Mouse (Mus musculus) layer of hippocampus, adult 8-10 months (tissue): ENCODE results near the gene Serpina12. TPM values are rescaled to one million over a fixed set of nuclear protein-coding genes. Genes with fewer than 3 reads are reported as not detected.

ENCODE experiments used
- DNase-seq, 2 experiments: peaks; one replicate each; pipeline ENCODE4 v3.0.0; 2022; ENCODE audit warnings: low spot score in 2 of 2
- total RNA-seq, 4 experiments: library from RNA; stranded (reverse); gene quantifications; 2 replicates each; pipeline ENCODE4 v1.2.4; 2022

Gene Serpina12
- total RNA-seq = not detected

DNA sequence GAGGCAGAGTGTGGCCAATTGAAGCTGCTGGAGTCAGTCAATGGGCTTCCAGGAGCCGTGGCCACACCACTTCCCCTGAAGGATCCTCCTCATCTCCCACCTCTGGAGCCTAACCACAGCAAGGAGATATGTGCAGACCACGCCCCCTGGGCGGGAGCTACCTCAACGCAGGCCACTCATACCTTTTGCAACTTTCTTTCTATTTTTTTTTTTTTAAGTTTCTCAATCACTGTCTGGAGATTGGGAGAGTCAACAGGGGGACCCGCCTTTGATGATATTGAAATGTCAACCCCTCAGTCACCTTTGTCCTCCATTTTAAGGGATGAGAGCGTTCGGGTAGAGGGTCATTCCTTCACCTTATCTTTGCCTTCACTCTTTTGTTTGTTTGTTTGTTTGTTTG, at the start of gene Serpina12:
TSS of gene Serpina12 (minus strand) at position 101 of the 400 bp plus-strand sequence.
- DNase-seq = no peak

DNA sequence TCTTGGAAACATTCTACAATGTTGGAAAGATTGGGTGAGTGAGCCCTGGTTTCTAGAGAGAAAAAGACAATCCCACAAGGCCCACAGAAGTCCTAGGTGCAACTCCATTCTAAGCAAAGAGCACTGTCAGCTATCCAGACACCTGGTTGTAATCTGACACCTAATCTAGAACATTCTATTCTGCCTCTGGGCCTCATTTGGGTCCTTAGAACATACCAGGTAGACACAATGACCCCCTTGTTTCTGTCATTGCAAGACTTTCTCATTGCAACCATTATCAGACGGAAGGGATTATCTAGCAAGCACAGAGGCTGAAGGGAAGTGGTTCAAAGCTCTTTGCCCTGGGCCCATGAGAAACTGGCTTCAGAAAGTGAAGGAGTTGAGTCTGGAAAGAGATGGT, 47.1 kb upstream of the Serpina12 start:
- DNase-seq = no peak

DNA sequence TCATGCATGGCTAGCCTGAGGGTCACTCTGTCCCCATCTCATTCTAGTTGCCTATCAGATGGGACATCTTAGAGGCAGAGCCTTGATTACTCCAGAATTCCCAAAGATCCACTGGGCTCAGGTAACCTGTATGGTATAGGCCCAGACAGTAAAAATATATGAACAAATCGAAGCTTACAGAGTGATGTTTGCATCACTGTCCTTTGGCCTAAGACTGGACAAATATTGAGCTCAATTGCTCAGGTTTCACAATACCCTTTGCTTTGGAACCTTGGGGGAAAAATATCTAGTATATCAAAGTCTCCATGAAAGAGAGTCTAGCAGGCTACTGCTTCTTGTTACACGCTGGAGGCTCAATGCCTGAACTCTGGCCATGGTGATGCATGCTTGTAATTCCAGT, 45.9 kb upstream of the Serpina12 start:
- DNase-seq = no peak

DNA sequence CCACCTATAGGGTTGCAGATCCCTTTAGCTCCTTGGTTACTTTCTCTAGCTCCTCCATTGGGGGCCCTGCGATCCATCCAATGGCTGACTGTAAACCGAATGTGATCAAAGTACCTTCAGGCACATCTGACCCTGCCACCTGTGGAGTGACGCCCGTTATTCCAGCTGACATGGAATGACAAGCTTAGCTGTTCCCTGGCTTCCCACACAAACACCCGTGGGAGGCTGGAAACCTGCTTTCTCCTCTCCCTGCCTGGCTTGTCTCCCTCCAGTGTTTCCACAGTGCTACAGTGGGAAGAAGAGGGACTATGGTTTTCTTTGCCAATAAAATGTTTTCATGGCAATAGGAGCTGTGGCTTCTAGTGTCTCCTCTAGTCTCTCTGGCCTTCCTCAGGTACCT, 28.0 kb upstream of the Serpina12 start:
- peak; percentile 48 to 53 for DNase-seq

DNA sequence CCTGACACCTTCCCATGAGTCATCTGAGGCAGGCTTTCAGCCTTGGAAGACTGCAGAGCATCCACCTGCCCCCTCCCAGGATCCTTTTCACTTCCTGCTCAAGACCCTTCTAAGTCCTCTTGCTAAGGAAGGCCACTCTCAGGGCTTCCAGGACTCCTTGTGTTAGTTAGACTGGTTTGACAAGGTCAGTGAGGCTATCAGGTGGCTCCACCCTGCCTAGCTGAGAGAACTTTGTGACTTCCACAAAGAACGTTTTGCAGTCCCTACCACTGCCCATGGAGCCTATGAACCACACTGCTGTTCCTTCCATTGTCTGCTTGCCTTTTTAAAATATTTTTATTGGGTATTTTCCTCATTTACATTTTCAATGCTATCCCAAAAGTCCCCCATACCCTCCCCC, 27.5 kb upstream of the Serpina12 start:
- no peak for DNase-seq

DNA sequence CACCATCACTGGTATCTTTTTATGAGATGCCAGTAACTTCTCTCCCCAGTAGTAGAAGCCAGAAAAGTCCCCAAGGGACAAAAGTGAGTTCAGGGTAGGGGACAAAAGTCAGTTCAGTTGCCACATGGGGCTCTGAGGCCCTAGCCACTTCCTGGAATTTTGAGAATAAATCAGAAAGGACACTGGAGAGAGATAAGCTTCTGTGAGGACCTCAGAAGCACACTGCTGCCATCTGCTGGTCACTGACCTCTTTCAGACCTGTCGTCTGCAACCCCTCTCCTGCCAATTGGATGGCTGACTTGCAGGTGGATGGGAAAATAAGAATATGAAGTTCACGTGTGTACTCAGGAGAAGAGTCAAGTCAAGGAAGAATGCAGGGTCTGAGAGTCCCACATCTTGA, 25.4 kb upstream of the Serpina12 start:
- peak; percentile 66 to 86 for DNase-seq

DNA sequence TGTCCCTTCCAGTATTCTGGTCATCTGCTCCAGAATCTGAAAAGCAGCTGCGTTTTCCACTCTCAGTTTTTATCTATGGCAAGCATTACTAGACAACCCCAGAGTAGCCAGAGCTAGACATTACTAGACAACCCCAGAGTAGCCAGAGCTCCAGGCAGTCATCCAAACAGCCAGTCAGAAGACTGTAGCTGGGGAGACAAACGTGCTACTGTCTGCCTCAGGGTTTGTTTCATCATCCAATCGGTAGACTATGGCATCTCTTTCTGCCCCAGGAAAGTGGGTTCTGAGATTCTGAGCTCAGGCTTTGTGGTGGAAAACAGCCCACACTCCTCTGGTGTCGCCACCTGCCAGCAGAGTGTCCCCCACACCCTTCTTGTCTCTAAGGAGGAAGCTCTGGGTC, 23.3 kb upstream of the Serpina12 start:
- DNase-seq = peak; percentile 69 to 75

DNA sequence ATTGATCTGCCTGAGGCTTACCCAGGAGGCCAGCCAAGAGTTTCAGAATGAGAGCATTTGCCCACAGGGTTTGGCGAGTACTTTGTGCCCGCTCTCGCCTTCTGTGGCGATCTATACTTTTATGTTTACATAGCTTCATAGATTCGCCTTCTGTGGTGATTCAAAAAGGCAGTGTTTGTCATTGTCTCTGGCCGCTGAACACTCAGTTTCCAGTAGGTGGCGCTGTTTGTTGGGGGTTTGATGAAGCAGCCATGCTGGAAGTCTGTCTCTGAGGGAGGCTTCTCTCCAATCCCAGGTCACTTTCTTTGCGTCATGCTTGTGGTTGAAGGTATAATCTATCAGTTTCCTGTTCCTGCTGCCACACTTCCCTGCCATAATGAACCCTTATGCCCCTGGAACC, 22.0 kb upstream of the Serpina12 start:
- peak in 1 of 2 experiments; percentile 54 for DNase-seq

DNA sequence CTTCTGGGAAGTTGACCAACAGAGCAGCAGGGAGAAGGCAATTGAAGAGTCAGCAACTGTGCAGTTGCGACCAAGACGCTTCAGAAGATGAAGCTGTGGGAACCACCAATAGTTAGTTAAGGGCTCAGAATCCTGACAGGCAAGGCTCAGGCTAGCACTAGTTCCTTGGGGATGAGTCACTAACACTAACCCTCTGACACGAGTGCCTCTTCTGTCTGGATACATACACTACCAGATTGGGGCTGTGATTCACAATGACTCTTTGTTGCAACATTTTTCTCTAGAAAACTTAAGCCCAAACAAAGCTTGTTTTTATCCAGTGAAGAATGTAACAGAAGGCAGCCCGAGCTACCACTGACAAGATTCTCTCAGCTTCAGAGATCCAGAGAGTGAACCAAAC, 20.8 kb upstream of the Serpina12 start:
- no peak for DNase-seq

DNA sequence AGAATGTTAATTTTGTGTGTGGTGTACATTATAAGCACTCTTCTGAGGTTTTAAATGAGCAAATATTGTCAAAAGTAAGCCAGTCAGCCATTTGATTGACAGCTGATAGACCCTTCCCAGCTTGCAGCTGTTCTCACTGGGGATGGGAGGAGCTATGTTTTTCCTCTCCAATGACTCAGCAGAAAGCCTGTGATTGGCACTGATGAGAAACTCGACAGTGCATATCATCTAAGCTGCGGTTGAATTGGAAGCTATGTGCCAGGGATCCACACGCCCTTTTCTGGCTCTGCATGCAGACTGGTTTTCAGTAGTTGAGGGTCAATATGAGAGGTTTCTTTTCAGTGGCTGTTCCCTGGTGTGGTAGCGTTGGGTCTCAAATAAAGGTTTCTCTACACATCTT, 20.3 kb upstream of the Serpina12 start:
- DNase-seq = peak in 1 of 2 experiments; percentile 15

DNA sequence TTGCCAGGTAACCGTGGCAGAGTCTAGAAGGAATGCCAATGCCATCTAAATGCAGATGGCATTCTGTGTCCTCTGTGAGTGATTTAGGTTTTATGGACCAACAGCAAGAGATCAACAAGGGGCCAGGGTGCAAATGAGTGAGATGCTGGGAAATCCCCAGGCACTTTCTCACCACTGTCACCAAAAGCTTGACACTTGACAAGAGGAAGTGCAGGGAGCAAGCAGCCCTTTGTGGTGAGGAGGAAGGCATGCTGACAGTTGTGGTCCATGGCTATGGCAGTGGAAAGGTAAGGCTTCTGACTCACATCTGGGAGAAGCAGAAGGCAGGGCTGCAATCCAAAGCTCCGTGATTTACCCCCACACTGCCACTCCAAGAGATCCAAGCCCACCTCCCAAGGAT, 17.6 kb upstream of the Serpina12 start:
- DNase-seq = no peak

DNA sequence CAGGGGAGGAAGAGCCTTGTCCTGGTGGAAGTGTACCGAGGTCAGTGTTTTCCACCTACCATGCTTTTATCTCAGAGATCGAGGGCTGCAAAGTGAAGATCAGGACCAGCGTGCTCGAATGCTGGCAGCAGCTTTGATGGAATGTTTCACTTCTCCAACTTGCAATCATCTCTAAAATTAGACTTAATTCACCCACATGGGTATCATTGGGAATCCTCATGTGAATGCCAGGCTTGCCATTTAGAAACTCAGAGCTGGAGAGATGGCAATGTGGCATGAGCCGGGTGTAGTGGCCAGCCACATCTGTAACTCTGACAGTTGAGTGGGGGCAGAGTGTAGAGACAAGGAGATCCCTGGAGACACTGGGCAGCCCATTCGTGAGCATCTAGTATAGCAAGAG, 15.9 kb upstream of the Serpina12 start:
- peak in 1 of 2 experiments; percentile 12 for DNase-seq

DNA sequence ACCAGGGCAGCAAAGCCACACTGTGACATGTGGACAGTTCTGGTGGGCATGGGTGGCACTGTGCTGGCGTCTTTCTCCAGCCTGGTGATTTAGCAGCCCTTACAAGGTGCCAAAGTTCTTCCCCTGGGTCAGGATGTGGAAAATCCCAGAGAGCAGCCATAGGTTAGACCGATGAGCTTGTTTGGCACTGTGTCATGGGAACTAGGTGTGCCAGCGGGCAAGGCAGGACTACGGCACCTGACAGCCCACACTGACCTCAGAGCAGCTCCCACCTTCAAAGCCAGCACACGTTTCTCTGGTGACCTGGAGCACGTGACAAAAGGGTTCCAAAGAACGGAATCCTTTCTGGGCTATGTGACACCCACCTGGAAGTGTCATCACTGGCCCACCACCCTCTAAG, 13.3 kb upstream of the Serpina12 start:
- no peak for DNase-seq

DNA sequence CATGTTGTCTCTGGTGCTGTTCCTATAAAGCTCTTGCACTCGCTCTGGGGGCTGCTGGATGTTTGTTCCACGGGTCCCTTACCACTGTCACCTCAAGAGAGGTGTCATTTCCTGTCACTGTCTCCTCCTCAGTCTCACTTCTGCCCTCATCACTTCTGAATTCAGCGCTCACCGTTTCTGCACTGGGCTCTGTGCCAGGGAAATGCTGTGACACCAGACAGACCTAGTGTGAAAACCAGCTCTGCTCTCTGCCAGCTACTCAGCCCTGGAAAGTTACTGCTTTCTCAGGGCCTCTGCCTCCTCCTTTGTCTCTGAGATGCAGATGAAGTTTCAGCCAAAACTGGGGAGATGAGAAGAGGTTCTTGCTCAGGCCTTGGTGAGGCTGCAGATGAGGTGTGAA, 12.8 kb upstream of the Serpina12 start:
- DNase-seq = peak in 1 of 2 experiments; percentile 21

DNA sequence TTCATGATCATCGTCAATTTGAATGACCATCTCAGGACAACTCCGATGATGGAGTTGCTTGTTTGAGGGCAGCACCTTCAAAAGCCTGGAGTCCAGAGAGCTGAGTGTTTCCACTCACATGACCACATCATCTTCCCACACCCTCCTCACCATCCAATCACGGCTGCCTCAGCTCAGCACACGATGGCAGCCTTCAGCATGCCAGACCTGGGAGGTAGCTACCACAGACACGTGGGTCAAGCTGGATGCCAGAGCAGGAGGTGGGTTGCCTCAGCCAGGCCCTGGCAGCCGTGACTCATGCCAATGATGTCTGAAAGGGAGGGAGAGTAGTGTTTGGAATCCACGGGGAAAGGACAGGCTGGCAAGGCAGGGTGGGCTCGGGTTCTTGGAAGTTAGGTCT, 11.5 kb upstream of the Serpina12 start:
- DNase-seq = no peak

DNA sequence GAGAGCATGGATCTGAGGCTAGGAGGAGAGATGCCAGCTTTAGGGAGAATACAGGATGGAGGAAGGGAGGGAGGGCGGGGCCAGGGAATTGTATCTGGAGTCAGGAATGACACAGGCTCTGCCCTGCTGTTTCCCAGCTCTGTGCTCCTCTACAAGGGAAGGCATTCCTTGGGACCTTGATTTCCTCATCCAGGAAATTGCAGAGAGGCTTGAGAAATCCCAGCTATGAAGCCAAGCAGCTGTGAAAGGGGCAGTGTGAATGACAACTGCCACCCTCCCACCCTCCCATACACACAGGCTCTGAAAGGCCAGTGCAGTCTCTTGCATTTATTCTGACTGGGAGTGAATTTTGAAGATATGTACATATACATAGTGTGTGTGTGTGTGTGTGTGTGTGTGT, 9.8 kb upstream of the Serpina12 start:
- no peak for DNase-seq

DNA sequence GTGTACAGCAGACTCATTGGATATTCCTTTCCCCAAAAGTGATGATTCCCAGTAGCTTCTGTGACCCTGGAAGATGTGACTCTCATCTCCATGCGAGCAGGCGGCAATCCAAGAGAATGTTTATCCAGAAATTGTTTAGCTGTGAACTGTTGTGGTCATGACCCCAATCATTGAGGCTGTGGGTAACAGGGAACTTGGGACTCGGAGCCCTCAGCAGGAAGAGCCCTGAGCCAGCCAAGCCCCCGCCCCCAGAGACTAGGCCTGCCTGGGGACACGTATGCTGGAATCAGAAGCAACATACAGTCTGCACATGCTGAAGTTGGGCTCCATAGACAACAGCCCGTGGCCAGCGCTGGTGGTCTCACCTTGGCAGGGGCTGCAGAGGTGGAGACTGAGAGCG, 1.5 kb upstream of the Serpina12 start:
- no peak for DNase-seq

DNA sequence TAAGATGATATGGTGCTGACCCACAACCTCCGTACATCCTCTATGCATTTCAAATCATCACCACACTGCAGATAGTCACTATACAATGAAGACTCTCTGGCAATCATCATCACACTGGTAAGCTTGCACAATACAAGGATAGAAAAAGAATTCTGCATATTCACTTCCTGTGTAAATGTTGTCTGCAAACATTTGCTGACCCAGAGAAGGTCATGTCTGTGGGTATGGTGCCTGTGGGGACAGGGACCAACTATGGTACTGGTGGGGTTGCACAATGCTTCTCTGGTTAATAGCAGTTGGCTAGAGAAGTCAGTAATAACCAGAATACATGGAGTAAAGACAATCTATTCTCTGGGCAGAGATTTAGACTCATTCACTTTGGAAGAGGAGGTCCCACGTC, 1.5 kb downstream of the Serpina12 start:
- no peak for DNase-seq

DNA sequence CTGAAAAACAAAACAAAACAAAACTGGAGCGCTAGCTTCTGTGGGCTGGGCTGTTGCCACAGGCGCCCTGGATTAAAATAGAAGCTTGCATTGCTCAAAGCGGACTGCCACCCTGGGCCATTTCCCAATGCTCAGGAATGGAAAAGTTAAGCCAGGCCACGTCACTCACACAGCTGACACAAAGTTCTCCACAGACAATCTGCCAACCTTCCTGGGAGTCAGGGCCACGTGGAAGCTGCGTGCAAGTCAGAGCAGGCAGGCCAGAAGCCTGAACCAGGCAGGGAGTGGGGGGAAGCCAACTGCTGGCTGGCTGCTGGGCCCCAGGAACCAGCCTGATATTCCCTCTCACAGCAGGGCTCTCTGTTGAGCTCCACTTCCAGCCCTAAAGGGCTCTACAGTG, 2.8 kb downstream of the Serpina12 start:
- peak; percentile 48 to 74 for DNase-seq

DNA sequence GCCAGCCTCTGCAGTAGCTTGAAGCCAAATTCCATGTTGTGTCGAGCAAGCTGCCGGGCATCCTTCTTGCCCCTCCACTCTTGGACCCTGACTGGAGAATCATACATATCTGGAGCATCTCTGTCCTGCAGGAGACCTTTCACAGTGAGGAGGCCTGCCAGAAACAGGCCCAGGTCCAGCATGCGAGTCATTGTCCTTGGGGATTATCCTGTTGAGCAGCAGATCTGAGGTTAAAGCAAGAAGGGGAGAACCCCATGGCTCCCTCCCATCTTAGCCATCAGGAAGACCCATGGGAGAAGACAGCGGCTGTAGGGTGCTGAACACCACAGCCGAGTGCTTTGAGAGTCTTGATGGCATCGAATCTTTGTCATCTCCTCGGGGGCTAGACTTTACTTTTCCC, 6.1 kb downstream of the Serpina12 start:
- no peak for DNase-seq

DNA sequence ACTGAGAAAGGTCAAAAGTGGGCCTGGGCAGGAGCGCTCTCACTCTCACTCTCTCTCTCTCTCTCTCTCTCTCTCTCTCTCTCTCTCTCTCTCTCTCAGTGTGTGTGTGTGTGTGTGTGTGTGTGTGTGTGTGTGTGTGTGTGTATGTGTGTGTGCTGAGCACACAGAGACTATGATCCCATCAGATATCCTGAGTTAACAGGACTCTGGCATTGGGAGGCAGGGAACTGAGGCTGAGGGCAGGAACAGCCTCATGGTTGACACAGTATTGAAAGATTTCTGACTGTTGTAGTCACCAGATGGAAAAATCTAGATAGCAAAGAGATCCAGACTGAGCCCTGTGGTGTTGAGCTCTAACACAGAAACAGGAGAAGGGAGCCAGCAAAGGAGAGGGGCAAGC, 10.5 kb downstream of the Serpina12 start:
- DNase-seq = no peak

DNA sequence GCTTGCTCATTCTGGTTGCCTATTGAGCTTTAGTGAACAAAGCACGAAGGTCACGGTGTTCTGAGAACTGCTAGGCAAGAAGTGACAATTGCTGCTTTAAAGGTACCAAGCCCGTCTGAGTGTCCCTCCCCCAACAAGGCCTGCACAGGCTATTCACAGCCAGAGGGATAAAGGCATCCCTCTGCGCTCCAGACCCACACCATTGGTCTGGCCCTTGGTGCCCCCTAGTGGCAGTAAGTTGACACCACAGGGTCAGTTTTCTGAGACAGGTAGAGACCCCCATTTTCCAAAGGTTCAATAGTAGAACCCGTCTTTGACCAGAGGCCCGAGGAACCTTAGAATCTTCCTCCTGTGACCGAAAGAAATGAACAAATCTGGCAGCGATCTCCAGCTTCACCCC, 14.3 kb downstream of the Serpina12 start:
- DNase-seq = no peak

DNA sequence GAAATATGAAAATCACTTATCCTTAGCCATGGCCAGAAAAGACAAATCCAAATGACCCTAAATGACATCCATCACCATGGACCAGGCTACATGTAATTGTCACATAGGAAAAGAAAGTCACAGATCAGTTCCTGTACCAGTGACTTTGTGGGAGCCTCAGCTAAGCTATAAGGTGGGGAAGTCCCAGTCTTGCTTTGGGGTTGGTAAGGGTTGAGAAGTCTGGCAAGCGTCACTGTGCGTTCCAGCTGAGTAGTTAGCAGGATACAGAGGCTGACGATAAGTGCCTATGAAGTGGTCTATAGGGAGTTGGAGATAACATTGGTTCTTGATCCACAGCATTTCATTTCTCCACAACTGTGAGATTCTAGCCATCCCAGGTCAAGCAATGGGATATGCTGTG, 29.0 kb downstream of the Serpina12 start:
- no peak for DNase-seq

DNA sequence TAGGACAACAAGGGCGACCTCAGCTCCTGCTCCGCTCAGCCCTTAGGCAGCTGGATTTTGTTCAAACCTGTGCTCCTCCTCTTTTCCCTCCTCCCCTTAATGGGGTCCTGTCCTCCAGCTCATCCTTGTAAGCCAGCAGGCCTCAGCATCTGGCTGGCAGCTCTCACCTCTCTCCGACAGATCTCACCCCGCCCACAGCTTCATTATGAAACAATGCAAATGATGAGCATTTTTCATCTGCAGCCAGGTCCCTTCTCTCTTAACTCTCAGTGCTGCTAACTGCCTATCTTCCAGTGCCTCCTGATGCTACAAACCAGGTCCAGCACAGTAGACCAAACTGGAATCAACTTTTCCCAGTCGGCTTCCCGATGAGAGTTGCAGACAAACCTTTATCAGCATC, 30.6 kb downstream of the Serpina12 start, which contains the start of gene Serpina9:
TSS of gene Serpina9 (minus strand) at position 136 of the 400 bp plus-strand sequence.
- no peak for DNase-seq
